Mouse (Mus musculus) MEL (cell line): ENCODE data around the gene Slc35b1. TPM values are rescaled to one million over a fixed set of nuclear protein-coding genes. Genes with fewer than 3 reads are reported as not detected.

Experiments
- DNase-seq: peaks from one replicate; pipeline ENCODE4 v3.0.0; 2011; ENCODE audit warnings: low read depth, low spot score
- H3K27ac ChIP-seq: 2 replicates; pipeline ENCODE4 v1.5.1; 2012; ENCODE audit warnings: low read depth, mild to moderate bottlenecking, control low read depth, low read length, moderate library complexity; ENCODE audit not compliant: control insufficient read depth
- H3K27me3 ChIP-seq, 2 experiments: fragments of 150-350 bp in 1 of 2; sonication (generic) in 1 of 2; 2 replicates each; pipeline ENCODE4 v1.6.1; 2012; ENCODE audit warnings: low read length in 2 of 2, mild to moderate bottlenecking in 2 of 2, improper control_type of control experiment in 1 of 2, moderate library complexity in 1 of 2; ENCODE audit not compliant: insufficient read depth in 2 of 2, control insufficient read depth in 1 of 2
- H3K36me3 ChIP-seq, 2 experiments: 2 replicates each; pipeline ENCODE4 v1.6.1; 2012 to 2014; ENCODE audit warnings: low read length in 2 of 2, improper control_type of control experiment in 1 of 2, inconsistent platforms in 1 of 2, mild to moderate bottlenecking in 1 of 2; ENCODE audit not compliant: insufficient read depth in 2 of 2, control insufficient read depth in 1 of 2
- H3K4me1 ChIP-seq, 2 experiments: fragments of 150-350 bp in 1 of 2; sonication (generic) in 1 of 2; 2 replicates each; pipeline ENCODE4 v1.6.1; 2012; ENCODE audit warnings: low read length in 2 of 2, improper control_type of control experiment in 1 of 2, mild to moderate bottlenecking in 1 of 2; ENCODE audit not compliant: insufficient read depth in 2 of 2, control insufficient read depth in 1 of 2
- H3K4me3 ChIP-seq, 2 experiments: fragments of 150-350 bp in 1 of 2; sonication (generic) in 1 of 2; 2 replicates each; pipeline ENCODE4 v1.5.1; 2012; ENCODE audit warnings: low read depth in 2 of 2, low read length in 2 of 2, mild to moderate bottlenecking in 2 of 2, moderate library complexity in 2 of 2, control low read depth in 1 of 2, improper control_type of control experiment in 1 of 2; ENCODE audit not compliant: control insufficient read depth in 1 of 2, insufficient read depth in 1 of 2
- H3K79me2 ChIP-seq: 2 replicates; pipeline ENCODE4 v1.6.1; 2012; ENCODE audit warnings: mild to moderate bottlenecking, low read length, moderate library complexity; ENCODE audit not compliant: control insufficient read depth, poor library complexity, insufficient read depth
- H3K9ac ChIP-seq: 2 replicates; pipeline ENCODE4 v1.6.1; 2012; ENCODE audit warnings: low read depth, mild to moderate bottlenecking, control low read depth, low read length, moderate library complexity; ENCODE audit not compliant: control insufficient read depth, poor library complexity, severe bottlenecking
- H3K9me3 ChIP-seq: fragments of 150-350 bp; sonication (generic); replicated peaks from 2 replicates; pipeline ENCODE4 v1.6.1; 2012; ENCODE audit warnings: mild to moderate bottlenecking, low read length, improper control_type of control experiment, moderate library complexity; ENCODE audit not compliant: insufficient read depth
- BHLHE40 ChIP-seq: IDR thresholded peaks from 2 replicates; pipeline ENCODE4 v1.6.1; 2012; ENCODE audit warnings: low read depth, mild to moderate bottlenecking, inconsistent platforms, low read length, improper control_type of control experiment, borderline replicate concordance
- CHD2 ChIP-seq: IDR thresholded peaks from 2 replicates; pipeline ENCODE4 v1.6.1; 2011; ENCODE audit warnings: low read length, improper control_type of control experiment
- CTCF ChIP-seq, 3 experiments: IDR thresholded peaks in 2 of 3; conservative IDR thresholded peaks in 1 of 3; 2 replicates each; pipeline ENCODE4 v1.5.1; 2011 to 2012; ENCODE audit warnings: low read length in 3 of 3, low read depth in 2 of 3, mild to moderate bottlenecking in 2 of 3, improper control_type of control experiment in 1 of 3, inconsistent platforms in 1 of 3, mixed read lengths in 1 of 3, moderate library complexity in 1 of 3; ENCODE audit not compliant: control insufficient read depth in 1 of 3, insufficient read depth in 1 of 3, poor library complexity in 1 of 3, severe bottlenecking in 1 of 3
- E2F4 ChIP-seq: IDR thresholded peaks from 2 replicates; pipeline ENCODE4 v1.6.1; 2011; ENCODE audit warnings: low read depth, low read length, improper control_type of control experiment, borderline replicate concordance
- EP300 ChIP-seq, 2 experiments: IDR thresholded peaks; 2 replicates each; pipeline ENCODE4 v1.6.1; 2011; ENCODE audit warnings: improper control_type of control experiment in 2 of 2, low read length in 2 of 2, low read depth in 1 of 2, mild to moderate bottlenecking in 1 of 2
- ETS1 ChIP-seq: IDR thresholded peaks from 2 replicates; pipeline ENCODE4 v1.6.1; 2012; ENCODE audit warnings: low read depth, mild to moderate bottlenecking, inconsistent platforms, low read length, improper control_type of control experiment, moderate library complexity
- GABPA ChIP-seq: IDR thresholded peaks from 2 replicates; pipeline ENCODE4 v1.6.1; 2012; ENCODE audit warnings: low read depth, mild to moderate bottlenecking, inconsistent platforms, low read length, improper control_type of control experiment, moderate library complexity
- GATA1 ChIP-seq: IDR thresholded peaks from 2 replicates; pipeline ENCODE4 v1.6.1; 2011; ENCODE audit warnings: low read depth, low read length, improper control_type of control experiment
- JUND ChIP-seq: IDR thresholded peaks from 2 replicates; pipeline ENCODE4 v1.6.1; 2011; ENCODE audit warnings: low read depth, mild to moderate bottlenecking, improper control_type of control experiment, low read length
- KAT2A ChIP-seq: conservative IDR thresholded peaks from 2 replicates; pipeline ENCODE4 v1.6.1; 2012; ENCODE audit warnings: low read depth, low read length, improper control_type of control experiment, inconsistent platforms
- MAFK ChIP-seq: IDR thresholded peaks from 2 replicates; pipeline ENCODE4 v1.6.1; 2011; ENCODE audit warnings: low read depth, mild to moderate bottlenecking, low read length, improper control_type of control experiment, borderline replicate concordance
- MAX ChIP-seq: IDR thresholded peaks from 2 replicates; pipeline ENCODE4 v1.6.1; 2011; ENCODE audit warnings: low read length, improper control_type of control experiment
- MYC ChIP-seq: IDR thresholded peaks from 2 replicates; pipeline ENCODE4 v1.6.1; 2011; ENCODE audit warnings: low read depth, mild to moderate bottlenecking, low read length, improper control_type of control experiment, moderate library complexity
- NELFE ChIP-seq: IDR thresholded peaks from 2 replicates; pipeline ENCODE4 v1.6.1; 2011; ENCODE audit warnings: low read depth, low read length, improper control_type of control experiment
- POLR2A ChIP-seq, 2 experiments: IDR thresholded peaks; 2 replicates each; pipeline ENCODE4 v1.6.1; 2011 to 2012; ENCODE audit warnings: low read length in 2 of 2, mild to moderate bottlenecking in 2 of 2, control low read depth in 1 of 2, improper control_type of control experiment in 1 of 2, low read depth in 1 of 2, moderate library complexity in 1 of 2; ENCODE audit not compliant: control insufficient read depth in 1 of 2, insufficient read depth in 1 of 2, poor library complexity in 1 of 2
- POLR2AphosphoS2 ChIP-seq: IDR thresholded peaks from 2 replicates; pipeline ENCODE4 v1.6.1; 2011; ENCODE audit warnings: low read length, improper control_type of control experiment
- SMC3 ChIP-seq: IDR thresholded peaks from 2 replicates; pipeline ENCODE4 v1.6.1; 2011; ENCODE audit warnings: low read depth, low read length, improper control_type of control experiment
- TBP ChIP-seq: IDR thresholded peaks from 2 replicates; pipeline ENCODE4 v1.8.0; 2011; ENCODE audit warnings: low read depth, low read length, improper control_type of control experiment
- TCF12 ChIP-seq: IDR thresholded peaks from 2 replicates; pipeline ENCODE4 v1.6.1; 2014; ENCODE audit warnings: low read depth, mild to moderate bottlenecking, inconsistent platforms, low read length, improper control_type of control experiment, moderate library complexity
- USF1 ChIP-seq: IDR thresholded peaks from 2 replicates; pipeline ENCODE4 v1.6.1; 2014; ENCODE audit warnings: low read depth, mild to moderate bottlenecking, inconsistent platforms, low read length, improper control_type of control experiment, moderate library complexity
- USF2 ChIP-seq, 2 experiments: IDR thresholded peaks; 2 replicates each; pipeline ENCODE4 v1.6.1; 2011 to 2012; ENCODE audit warnings: improper control_type of control experiment in 2 of 2, low read length in 2 of 2, borderline replicate concordance in 1 of 2, inconsistent platforms in 1 of 2, low read depth in 1 of 2, mild to moderate bottlenecking in 1 of 2; ENCODE audit not compliant: insufficient read depth in 1 of 2
- ZKSCAN1 ChIP-seq: IDR thresholded peaks from 2 replicates; pipeline ENCODE4 v1.6.1; 2012; ENCODE audit warnings: low read depth, mild to moderate bottlenecking, inconsistent platforms, low read length, improper control_type of control experiment, moderate library complexity
- ZMIZ1 ChIP-seq: IDR thresholded peaks from 2 replicates; pipeline ENCODE4 v1.6.1; 2012; ENCODE audit warnings: low read depth, mild to moderate bottlenecking, inconsistent platforms, low read length, improper control_type of control experiment, moderate library complexity
- ZNF384 ChIP-seq: IDR thresholded peaks from 2 replicates; pipeline ENCODE4 v1.6.1; 2012; ENCODE audit warnings: low read depth, mild to moderate bottlenecking, inconsistent platforms, low read length, improper control_type of control experiment
- polyA plus RNA-seq, 2 experiments: library from polyadenylated mRNA; stranded (reverse) in 1 of 2; unstranded in 1 of 2; fragments of >175 nt in 1 of 2; fragments of >200 nt in 1 of 2; gene quantifications; 2 replicates each; pipeline versions ENCODE4 v1.2.1 to v1.2.4; 2012; ENCODE audit warnings: low replicate concordance in 2 of 2, low read depth in 1 of 2; ENCODE audit not compliant: insufficient read length in 2 of 2, insufficient read depth in 1 of 2, missing spikeins in 1 of 2
- total RNA-seq: library from RNA; depleted of rRNA; stranded (reverse); fragments of 300-350 nt; gene quantifications from 2 replicates; pipeline ENCODE4 v1.2.3, GENCODE M21; 2012

Slc35b1 gene
- total and polyA plus RNA-seq, 3 experiments: 59.1 to 82.4 TPM; not detected in 1

DNA sequence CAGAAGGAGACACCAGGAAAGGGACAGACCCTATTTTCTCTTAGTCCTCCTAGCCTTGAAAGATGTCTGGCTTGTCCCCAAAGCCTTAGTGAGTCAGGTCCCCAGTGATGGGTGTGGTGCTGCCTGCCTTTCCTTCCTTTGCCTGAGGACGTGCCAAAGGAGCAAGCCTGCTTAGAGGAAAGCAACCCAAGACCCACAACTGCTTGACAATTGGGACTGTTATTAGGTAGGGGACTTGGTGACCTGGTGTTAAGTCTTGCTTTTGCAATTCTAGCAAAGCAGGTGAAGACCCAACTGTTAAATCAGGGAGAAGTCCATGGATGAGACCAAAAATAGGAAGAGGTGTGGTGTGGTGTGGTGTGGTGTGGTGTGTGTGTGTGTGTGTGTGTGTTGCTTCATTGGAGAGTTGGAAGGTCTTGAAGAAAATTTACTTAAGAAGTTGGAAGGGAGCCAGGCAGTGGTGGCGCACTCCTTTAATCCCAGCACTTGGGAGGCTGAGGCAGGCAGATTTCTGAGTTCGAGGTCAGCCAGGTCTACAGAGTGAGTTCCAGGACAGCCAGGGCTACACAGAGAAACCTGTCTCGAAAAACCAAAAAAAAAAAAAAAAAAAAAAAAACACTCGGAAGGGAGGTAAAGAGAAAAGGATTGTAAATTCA, 1.0 kb upstream of the Slc35b1 start:
- TF ChIP-seq POLR2AphosphoS2: no peak
- TF ChIP-seq MAFK: no peak
- no peak for TF ChIP-seq CTCF (IDR thresholded peaks at IDR 0.05 in 2 of 3, conservative IDR thresholded peaks at IDR 0.05 in 1 of 3; ENCODE audit: control insufficient read depth in 1 of 3, insufficient read depth in 1 of 3, low read depth in 2 of 3, low read length in 3 of 3, poor library complexity in 1 of 3, severe bottlenecking in 1 of 3)
- no peak; the same call in 1 of the 2 replicates for TF ChIP-seq ZNF384
- no peak overlapping the region for H3K9ac ChIP-seq
- H3K36me3 ChIP-seq: peaks cover 7 to 22% of the 10 kb centered on the region in 2 experiments
- H3K4me3 ChIP-seq: no peak overlapping the region
- H3K27ac ChIP-seq: peak overlapping the region; percentile 85
- no peaks in the 10 kb centered on the region for H3K9me3 ChIP-seq
- no peaks in the 10 kb centered on the region for H3K27me3 ChIP-seq
- H3K79me2 ChIP-seq: peaks cover 14% of the 10 kb centered on the region
- DNase-seq: peak; percentile 51
- peaks cover 10 to 17% of the 10 kb centered on the region in 2 experiments for H3K4me1 ChIP-seq

DNA sequence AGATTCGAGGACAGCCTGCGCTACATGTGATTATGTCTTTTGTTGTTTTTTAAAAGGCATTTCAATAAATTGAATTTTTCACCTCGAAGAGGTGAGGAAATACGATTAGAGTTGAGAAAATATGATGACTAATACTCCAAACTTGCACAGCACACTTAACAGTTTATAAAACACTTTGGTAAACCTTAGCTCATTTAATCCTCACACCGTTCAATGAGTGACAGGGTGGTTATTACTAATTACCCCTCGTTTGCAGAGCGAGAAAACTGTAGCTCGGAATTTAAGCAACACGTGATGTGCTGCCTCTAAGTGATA, 531 bp upstream of the Slc35b1 start:
- Histone ChIP-seq H3K9ac (peak overlapping the region; percentile 24; the same call in 1 of the 2 replicates), H3K36me3 (peaks cover 7 to 20% of the 10 kb centered on the region in 2 experiments), H3K4me3 (peak overlapping the region; percentile 5 to 96), H3K27me3 (no peaks in the 10 kb centered on the region), H3K27ac (peak overlapping the region; percentile 85), H3K4me1 (peaks cover 8 to 16% of the 10 kb centered on the region in 2 experiments), H3K9me3 (no peaks in the 10 kb centered on the region), H3K79me2 (peaks cover 14% of the 10 kb centered on the region)
- DNase-seq: no peak
- TF ChIP-seq ZMIZ1 (peak; percentile 56), USF1 (peak; percentile 98), KAT2A (no peak), MYC (peak; percentile 85; the same call in 1 of the 2 replicates), ZKSCAN1 (0 out of 2 replicates have a peak, but pooled peaks have one; percentile 77), CHD2 (no peak), JUND (no peak), E2F4 (peak; percentile 67; the same call in 1 of the 2 replicates), MAX (peak; percentile 83; the same call in 1 of the 2 replicates), GATA1 (no peak; the same call in none of the 2 replicates), SMC3 (no peak), POLR2AphosphoS2 (peak; percentile 24; the same call in 1 of the 2 replicates), POLR2A (IDR thresholded peaks at IDR 0.05; ENCODE audit: control insufficient read depth in 1 of 2, insufficient read depth in 1 of 2, low read depth in 1 of 2, low read length in 2 of 2, poor library complexity in 1 of 2) (no peak; a peak in 1 of 4 replicates), TCF12 (peak; percentile 81; the same call in 1 of the 2 replicates), EP300 (IDR thresholded peaks at IDR 0.05; ENCODE audit: low read depth in 1 of 2, low read length in 2 of 2) (peak in 1 of 2 experiments; percentile 63; a peak in 3 of 4 replicates), ETS1 (peak; percentile 73), BHLHE40 (peak; percentile 92), TBP (peak; percentile 97), NELFE (peak; percentile 42), USF2 (IDR thresholded peaks at IDR 0.05; ENCODE audit: borderline replicate concordance in 1 of 2, insufficient read depth in 1 of 2, low read depth in 1 of 2, low read length in 2 of 2) (peak; percentile 55 to 92; a peak in 3 of 4 replicates), GABPA (no peak)
